Mouse (Mus musculus) ES-E14 (cell line): ENCODE measurements around the gene Scarf1. TPM values are rescaled to one million over a fixed set of nuclear protein-coding genes. Genes with fewer than 3 reads are reported as not detected.

ENCODE experiments used
- DNase-seq: peaks from one replicate; pipeline ENCODE4 v3.0.0-alpha.2; 2013; ENCODE audit warnings: low read depth, low spot score
- H3K27ac ChIP-seq: 2 replicates; pipeline ENCODE4 v1.5.1; 2012; ENCODE audit warnings: low read depth, mild to moderate bottlenecking, low read length, moderate library complexity, mixed read lengths; ENCODE audit not compliant: poor library complexity, insufficient read depth, severe bottlenecking
- H3K36me3 ChIP-seq: 2 replicates; pipeline ENCODE4 v1.6.1; 2012; ENCODE audit warnings: mild to moderate bottlenecking, low read length, moderate library complexity, mixed read lengths; ENCODE audit not compliant: control insufficient read depth, poor library complexity, insufficient read depth, severe bottlenecking
- H3K4me1 ChIP-seq, 2 experiments: fragments of 150-350 bp in 1 of 2; sonication (generic) in 1 of 2; 2 replicates each; pipeline ENCODE4 v1.6.1; 2012; ENCODE audit warnings: low read length in 2 of 2, mild to moderate bottlenecking in 1 of 2, mixed read lengths in 1 of 2; ENCODE audit not compliant: control insufficient read depth in 2 of 2, insufficient read depth in 2 of 2, poor library complexity in 1 of 2
- H3K4me3 ChIP-seq, 2 experiments: fragments of 150-350 bp in 1 of 2; sonication (generic) in 1 of 2; 2 replicates each; pipeline ENCODE4 v1.5.1; 2012; ENCODE audit warnings: low read length in 2 of 2, low read depth in 1 of 2, mild to moderate bottlenecking in 1 of 2, mixed read lengths in 1 of 2; ENCODE audit not compliant: insufficient read depth in 1 of 2, poor library complexity in 1 of 2, severe bottlenecking in 1 of 2
- H3K9ac ChIP-seq: 2 replicates; pipeline ENCODE4 v1.6.1; 2012; ENCODE audit warnings: low read depth, mild to moderate bottlenecking, low read length, mixed read lengths; ENCODE audit not compliant: poor library complexity, insufficient read depth, severe bottlenecking
- H3K9me3 ChIP-seq: fragments of 150-350 bp; sonication (generic); 2 replicates; pipeline ENCODE4 v1.6.1; 2012; ENCODE audit warnings: low read depth, mild to moderate bottlenecking, low read length; ENCODE audit not compliant: control insufficient read depth, insufficient read depth
- CHD2 ChIP-seq: IDR thresholded peaks from 2 replicates; pipeline ENCODE4 v1.6.1; 2014; ENCODE audit warnings: mild to moderate bottlenecking, low read depth, low read length, inconsistent platforms
- HCFC1 ChIP-seq: IDR thresholded peaks from 2 replicates; pipeline ENCODE4 v1.6.1; 2012; ENCODE audit warnings: low read length, inconsistent platforms, borderline replicate concordance; ENCODE audit not compliant: insufficient read depth
- MAFK ChIP-seq: IDR thresholded peaks from 2 replicates; pipeline ENCODE4 v1.6.1; 2014; ENCODE audit warnings: mild to moderate bottlenecking, low read depth, low read length, inconsistent platforms; ENCODE audit not compliant: insufficient read depth
- ZC3H11A ChIP-seq: IDR thresholded peaks from 2 replicates; pipeline ENCODE4 v1.6.1; 2012; ENCODE audit warnings: low read depth, mild to moderate bottlenecking, inconsistent platforms, low read length, borderline replicate concordance
- ZNF384 ChIP-seq: IDR thresholded peaks from 2 replicates; pipeline ENCODE4 v1.6.1; 2012; ENCODE audit warnings: low read depth, low read length, inconsistent platforms
- in situ Hi-C, 2 experiments: fragments of 600-800 bp; cut with MboI; formaldehyde crosslinking; loops; one replicate each; pipeline ENCODE4 v1.15.1; 2025; ENCODE audit warnings: low sequenced_read_pairs in 2 of 2, inconsistent platforms in 1 of 2; ENCODE audit not compliant: unreplicated experiment in 2 of 2
- total RNA-seq: library from RNA; depleted of rRNA; stranded (reverse); fragments of 300-350 nt; gene quantifications from 2 replicates; pipeline ENCODE4 v1.2.3, GENCODE M21; 2012

Gene Scarf1
- total RNA-seq, 1 experiment: 3.1 TPM

- Histone ChIP-seq H3K27ac (no peak overlapping the region), H3K4me3 (peak overlapping the region; percentile 91 to 93), H3K9ac (peak overlapping the region; percentile 85), H3K4me1 (peaks cover 4 to 5% of the 10 kb centered on the region in 2 experiments; a peak in 2 of 4 replicates), H3K9me3 (no peaks in the 10 kb centered on the region), H3K36me3 (no peaks in the 10 kb centered on the region; the same call in 1 of the 2 replicates)
- TF ChIP-seq HCFC1 (no peak), ZNF384 (no peak), MAFK (peak; percentile 71), ZC3H11A (peak; percentile 58; the same call in 1 of the 2 replicates), CHD2 (no peak)
- in situ Hi-C loops: no loop called here
- DNase-seq: peak; percentile 90
Measured at GRCm38 (mm10) chr11:75530325-75530724, 17.0 kb downstream of the Scarf1 start.

- peak overlapping the region; percentile 85 for H3K9ac ChIP-seq
- no peak for DNase-seq
- H3K4me1 ChIP-seq: peaks cover 4 to 5% of the 10 kb centered on the region in 2 experiments; a peak in 2 of 4 replicates
- no peaks in the 10 kb centered on the region for H3K9me3 ChIP-seq
- in situ Hi-C loops: no loop called here
- H3K4me3 ChIP-seq: peak overlapping the region; percentile 91 to 93
- no peaks in the 10 kb centered on the region; the same call in 1 of the 2 replicates for H3K36me3 ChIP-seq
- TF ChIP-seq ZNF384 (no peak), HCFC1 (no peak), MAFK (no peak), CHD2 (no peak), ZC3H11A (no peak)
- peak overlapping the region; percentile 55 for H3K27ac ChIP-seq
Measured at GRCm38 (mm10) chr11:75530845-75531373, 17.6 kb downstream of the Scarf1 start.

- peak; percentile 93 for DNase-seq
- Histone ChIP-seq H3K9ac (peak within 1 kb of the TSS; percentile 97), H3K4me3 (peak within 1 kb of the TSS; percentile 91 to 93), H3K9me3 (no peaks in the 10 kb centered on the region), H3K27ac (peak within 1 kb of the TSS; percentile 95), H3K36me3 (no peaks in the 10 kb centered on the region; the same call in 1 of the 2 replicates), H3K4me1 (peaks cover 4 to 5% of the 10 kb centered on the region in 2 experiments; a peak in 2 of 4 replicates)
- TF ChIP-seq CHD2 (peak; percentile 68; the same call in 1 of the 2 replicates), ZC3H11A (no peak), HCFC1 (peak; percentile 57; the same call in 1 of the 2 replicates)
- in situ Hi-C loops: no loop called here
Measured at GRCm38 (mm10) chr11:75531469-75532242, 18.3 kb downstream of the Scarf1 start, which contains the start of gene Slc43a2. Gene Slc43a2, plus strand, starts transcription at chr11:75531694.

- DNase-seq: no peak
- Histone ChIP-seq H3K4me1 (peaks cover 4 to 5% of the 10 kb centered on the region in 2 experiments; a peak in 2 of 4 replicates), H3K9ac (peak overlapping the region; percentile 76), H3K4me3 (peak overlapping the region; percentile 70 to 93), H3K9me3 (no peaks in the 10 kb centered on the region), H3K27ac (0 out of 2 replicates have a peak overlapping the region, but pooled peaks have one; percentile 13), H3K36me3 (no peaks in the 10 kb centered on the region; the same call in 1 of the 2 replicates)
- 0 out of 2 replicates have a peak, but pooled peaks have one; percentile 44 for TF ChIP-seq ZNF384
- no peak for TF ChIP-seq ZC3H11A
- no peak for TF ChIP-seq MAFK
- TF ChIP-seq CHD2: no peak
- no peak for TF ChIP-seq HCFC1
- in situ Hi-C loops: no loop called here
Measured at GRCm38 (mm10) chr11:75532340-75533277, 19.3 kb downstream of the Scarf1 start.
